Mouse (Mus musculus) spleen, adult 2 months (tissue): ENCODE measurements at regions not wholly inside any gene's neighbourhood (a gene's known extent, or its start where the extent isn't known, plus 50 kb on each side); places are given as distances from the start of the nearest gene placed in this dataset.

Source experiments
- DNase-seq, 2 experiments: peaks; one replicate each; pipeline versions ENCODE4 v3.0.0 to v3.0.0-alpha.2; 2012 to 2021; ENCODE audit warnings: low spot score in 2 of 2, low read depth in 1 of 2
- H3K27ac ChIP-seq: fragments of 200-500 bp; 2 replicates; pipeline ENCODE4 v1.5.1; 2012; ENCODE audit warnings: low read length, inconsistent platforms; ENCODE audit not compliant: insufficient read depth
- H3K27me3 ChIP-seq: fragments of 200-500 bp; 2 replicates; pipeline ENCODE4 v1.6.1; 2012; ENCODE audit warnings: mild to moderate bottlenecking, moderate library complexity, low read length, inconsistent platforms; ENCODE audit not compliant: control insufficient read depth, insufficient read depth
- H3K36me3 ChIP-seq: fragments of 200-500 bp; 2 replicates; pipeline ENCODE4 v1.6.1; 2012; ENCODE audit warnings: mild to moderate bottlenecking, low read length, inconsistent platforms; ENCODE audit not compliant: control insufficient read depth, insufficient read depth
- H3K4me1 ChIP-seq: fragments of 200-500 bp; 2 replicates; pipeline ENCODE4 v1.6.1; 2011; ENCODE audit warnings: inconsistent platforms; ENCODE audit not compliant: control insufficient read depth, insufficient read depth, insufficient read length
- H3K4me3 ChIP-seq: fragments of 200-500 bp; 2 replicates; pipeline ENCODE4 v1.5.1; 2011; ENCODE audit warnings: mild to moderate bottlenecking, inconsistent platforms; ENCODE audit not compliant: insufficient read depth, insufficient read length; ENCODE audit errors: extremely low read depth
- CTCF ChIP-seq: fragments of 200-500 bp; IDR thresholded peaks from 2 replicates; pipeline ENCODE4 v1.5.1; 2011; ENCODE audit warnings: mild to moderate bottlenecking, inconsistent platforms; ENCODE audit not compliant: insufficient read depth, insufficient read length, insufficient replicate concordance; ENCODE audit errors: extremely low read depth
- POLR2A ChIP-seq: fragments of 200-500 bp; IDR thresholded peaks from 2 replicates; pipeline ENCODE4 v1.6.1; 2011; ENCODE audit warnings: low read depth, low read length, inconsistent platforms
- WGBS: fragments of 180-500 bp; shearing (Covaris S2); methylation state at CpG from one replicate; pipeline ENCODE4 v1.1.7; 2018; 5-methylcytosine and 5-hydroxymethylcytosine counted together

DNA sequence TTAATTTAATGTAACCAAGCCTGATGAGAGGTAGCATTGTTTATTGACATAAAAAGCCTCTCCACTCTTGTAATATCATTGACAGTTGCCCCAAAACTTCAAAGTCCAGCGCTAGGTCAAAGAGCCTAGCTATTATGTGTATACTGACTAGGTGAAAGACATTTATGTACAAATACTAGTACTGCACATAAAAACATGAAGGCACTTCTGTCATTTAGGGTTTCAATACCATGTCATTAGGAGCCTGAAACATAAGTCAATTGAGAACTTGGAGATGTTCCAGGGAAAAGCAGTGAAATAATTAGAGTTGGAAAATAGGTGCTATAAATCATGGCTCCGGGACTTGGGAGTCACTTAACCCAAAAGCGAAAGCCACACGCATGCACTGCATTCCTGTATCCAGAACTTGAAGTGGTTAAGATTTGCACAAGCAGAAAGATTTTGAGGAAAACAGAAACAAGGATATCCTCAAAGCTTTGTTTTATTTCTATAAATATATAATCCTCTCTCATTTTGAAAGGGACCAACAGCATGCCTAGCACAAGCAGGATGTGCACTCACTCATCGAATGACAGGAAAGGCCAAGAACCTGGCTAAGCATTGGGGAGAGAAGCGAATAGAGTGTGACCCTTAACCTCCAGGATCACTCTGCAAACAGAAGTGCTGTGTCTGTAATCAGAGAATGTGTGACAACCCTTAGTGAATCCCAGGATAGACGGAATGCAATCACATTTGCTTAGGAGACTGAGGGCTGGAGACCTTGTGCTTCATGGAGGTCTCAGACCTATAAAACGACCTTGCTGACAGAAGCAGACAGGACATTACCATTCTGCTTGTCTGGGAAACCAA, 176.3 kb upstream of the Crim1 start:
- Histone ChIP-seq H3K27me3 (no peaks in the 10 kb centered on the region), H3K27ac (no peak overlapping the region), H3K4me1 (no peaks in the 10 kb centered on the region), H3K36me3 (no peaks in the 10 kb centered on the region), H3K4me3 (no peak overlapping the region)
- TF ChIP-seq CTCF (no peak), POLR2A (no peak)
- DNase-seq = no peak
- WGBS = 82% methylated on average over 8 of the region's 8 CpGs

DNA sequence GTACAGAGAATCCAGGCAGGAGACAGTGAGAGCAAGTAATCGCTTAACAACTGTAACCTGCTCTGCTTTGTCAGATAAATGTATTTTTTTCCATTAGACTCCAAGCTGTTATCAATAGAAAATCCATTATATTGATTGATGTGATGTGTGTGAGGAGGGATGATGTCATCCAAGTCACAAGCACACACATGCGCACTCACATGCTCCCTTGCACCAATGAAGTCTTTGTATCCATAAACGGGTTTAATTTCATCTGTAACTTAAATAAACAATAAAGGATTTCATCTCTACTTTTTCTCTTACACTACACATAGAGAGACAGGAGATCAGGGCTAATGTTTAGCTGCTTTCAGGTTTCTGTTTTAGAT, 175.7 kb upstream of the Crim1 start:
- WGBS = 89% methylated on average over 3 of the region's 3 CpGs
- TF ChIP-seq CTCF (no peak), POLR2A (no peak)
- no peak for DNase-seq
- Histone ChIP-seq H3K27me3 (no peaks in the 10 kb centered on the region), H3K27ac (no peak overlapping the region), H3K36me3 (no peaks in the 10 kb centered on the region), H3K4me1 (no peaks in the 10 kb centered on the region), H3K4me3 (no peak overlapping the region)

DNA sequence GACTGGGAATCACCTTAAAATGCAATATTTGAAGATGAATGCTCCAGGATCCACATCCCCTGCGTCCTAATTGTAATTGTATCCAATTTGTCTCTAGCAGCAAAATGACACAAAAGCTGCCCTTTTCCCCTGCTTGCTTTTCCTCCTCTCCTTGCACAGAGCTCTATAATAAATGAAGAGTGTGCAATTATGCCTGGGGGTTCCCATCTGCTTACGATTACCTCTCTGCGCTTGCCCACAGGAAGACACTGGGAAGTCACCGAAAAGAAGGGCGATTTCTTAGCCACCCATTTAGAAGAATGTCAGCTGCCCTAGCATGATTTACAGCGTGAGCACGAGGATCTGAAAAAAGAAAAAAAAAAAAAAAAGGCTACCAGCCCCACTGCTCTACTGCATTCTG, 174.8 kb upstream of the Crim1 start:
- Histone ChIP-seq H3K27ac (no peak overlapping the region), H3K4me1 (no peaks in the 10 kb centered on the region), H3K4me3 (no peak overlapping the region), H3K36me3 (no peaks in the 10 kb centered on the region), H3K27me3 (no peaks in the 10 kb centered on the region)
- no peak for DNase-seq
- TF ChIP-seq POLR2A (no peak), CTCF (no peak)
- 61% methylated on average over 7 of the region's 7 CpGs for WGBS

DNA sequence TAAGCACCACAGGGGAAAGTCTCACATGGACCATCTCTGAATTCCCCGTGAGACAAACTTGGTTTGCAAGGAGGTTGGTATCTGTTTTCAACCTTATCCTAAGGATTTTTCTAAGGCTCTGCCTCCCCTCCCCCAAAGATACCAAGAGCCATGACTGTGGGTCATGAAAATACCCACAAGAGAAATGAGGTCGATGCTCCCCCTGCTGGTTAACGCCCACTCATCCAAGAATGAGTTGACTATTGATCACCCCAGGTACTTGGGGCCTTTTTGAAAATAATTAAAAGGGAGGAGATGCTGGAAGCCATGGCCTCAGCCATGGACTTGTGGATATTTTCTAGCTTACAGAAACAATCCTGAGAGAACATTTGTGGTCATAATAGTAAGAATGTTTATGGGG, 164.4 kb upstream of the Crim1 start:
- no peaks in the 10 kb centered on the region for H3K27me3 ChIP-seq
- no peaks in the 10 kb centered on the region for H3K4me1 ChIP-seq
- 66% methylated on average over 3 of the region's 3 CpGs for WGBS
- DNase-seq = no peak
- H3K27ac ChIP-seq = no peak overlapping the region
- TF ChIP-seq POLR2A (no peak), CTCF (no peak)
- H3K36me3 ChIP-seq = no peaks in the 10 kb centered on the region
- H3K4me3 ChIP-seq = no peak overlapping the region

DNA sequence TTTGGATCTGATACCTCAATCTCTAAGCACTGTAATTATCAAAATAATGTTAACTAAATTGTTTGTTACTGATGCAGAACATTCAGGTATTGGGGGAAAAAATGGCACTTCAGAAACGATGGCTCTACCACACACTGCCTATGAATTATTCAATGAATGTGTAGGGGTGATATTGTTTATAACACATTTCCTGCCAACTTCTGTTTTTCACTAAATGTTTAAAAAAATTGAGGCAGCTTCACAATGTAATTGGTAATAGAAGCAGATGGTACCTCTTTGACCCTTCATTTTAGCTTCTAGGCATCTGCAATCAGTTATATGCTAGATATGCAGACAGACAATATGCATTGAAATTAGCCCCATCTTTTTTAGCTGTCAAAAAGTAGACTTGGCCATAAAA, 159.7 kb upstream of the Crim1 start:
- H3K4me1 ChIP-seq = no peaks in the 10 kb centered on the region
- 87% methylated on average over 1 of the region's 1 CpGs for WGBS
- TF ChIP-seq CTCF = no peak
- no peak for TF ChIP-seq POLR2A
- no peak overlapping the region for H3K27ac ChIP-seq
- no peak for DNase-seq
- H3K36me3 ChIP-seq = no peaks in the 10 kb centered on the region
- no peaks in the 10 kb centered on the region for H3K27me3 ChIP-seq
- no peak overlapping the region for H3K4me3 ChIP-seq

DNA sequence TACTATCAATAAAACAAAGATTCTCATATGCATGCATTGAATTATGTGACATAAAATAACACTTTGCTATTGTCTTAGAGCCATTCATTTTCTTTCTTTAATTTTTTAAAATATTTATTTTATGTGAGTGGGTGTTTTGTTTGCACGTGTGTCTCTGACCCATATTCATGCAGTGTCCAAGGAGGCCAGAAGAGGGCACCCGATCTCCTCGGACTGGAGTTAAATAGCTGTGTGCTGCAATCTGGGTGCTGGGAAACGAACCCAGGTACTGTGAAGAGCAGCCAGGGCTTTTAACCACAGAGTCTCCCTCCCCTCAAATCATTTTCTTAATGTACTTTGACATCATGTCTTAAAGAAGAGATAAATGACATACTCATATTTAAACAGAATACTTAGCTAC, 158.8 kb upstream of the Crim1 start:
- H3K4me1 ChIP-seq = no peaks in the 10 kb centered on the region
- no peaks in the 10 kb centered on the region for H3K27me3 ChIP-seq
- H3K27ac ChIP-seq = no peak overlapping the region
- DNase-seq = no peak
- no peaks in the 10 kb centered on the region for H3K36me3 ChIP-seq
- TF ChIP-seq CTCF (no peak), POLR2A (no peak)
- no peak overlapping the region for H3K4me3 ChIP-seq
- WGBS = 88% methylated on average over 4 of the region's 4 CpGs

DNA sequence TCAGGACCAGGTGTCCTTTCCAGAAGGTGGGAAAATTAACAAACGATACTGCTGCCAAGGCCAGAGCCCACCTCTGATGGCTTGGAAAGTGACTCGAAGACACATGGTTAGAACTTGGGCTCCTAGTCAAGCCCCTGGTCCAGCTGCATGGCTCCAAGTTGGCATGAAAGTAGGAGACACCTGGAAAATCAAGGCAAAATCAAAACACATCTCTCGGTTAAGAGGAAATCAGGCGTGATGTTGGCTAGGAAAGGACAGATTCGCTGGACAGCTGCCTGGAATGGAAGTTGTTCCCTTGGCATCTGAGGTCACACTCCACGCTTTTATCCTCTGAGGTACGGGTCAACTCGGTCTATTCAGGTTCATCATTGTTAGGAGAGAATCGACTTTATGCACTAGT, 150.3 kb upstream of the Crim1 start:
- Histone ChIP-seq H3K27me3 (no peaks in the 10 kb centered on the region), H3K27ac (no peak overlapping the region), H3K36me3 (no peaks in the 10 kb centered on the region), H3K4me3 (no peak overlapping the region), H3K4me1 (no peaks in the 10 kb centered on the region)
- no peak for DNase-seq
- 87% methylated on average over 9 of the region's 9 CpGs for WGBS
- no peak for TF ChIP-seq POLR2A
- TF ChIP-seq CTCF = no peak
